Mouse (Mus musculus) hindbrain, embryonic 10.5 days (tissue): ENCODE data around the gene Phf21b. TPM values are rescaled to one million over a fixed set of nuclear protein-coding genes. Genes with fewer than 3 reads are reported as not detected.
"Not testable (repeated sequence)": the region's sequence is repeated elsewhere in the genome, so short reads cannot be mapped to it uniquely, and the experiment has no call there.

Experiments
- DNase-seq: peaks from one replicate; pipeline ENCODE4 v3.0.0-alpha.2; 2017; ENCODE audit warnings: low spot score
- H3K27ac ChIP-seq: fragments of 300-500 bp; sonication (generic); 2 replicates; pipeline ENCODE4 v1.5.1; 2016; ENCODE audit warnings: mild to moderate bottlenecking, moderate library complexity
- H3K27me3 ChIP-seq: fragments of 300-500 bp; sonication (generic); 2 replicates; pipeline ENCODE4 v1.6.1; 2016; ENCODE audit warnings: mild to moderate bottlenecking; ENCODE audit not compliant: poor library complexity, insufficient read depth, severe bottlenecking
- H3K36me3 ChIP-seq: fragments of 300-500 bp; sonication (generic); 2 replicates; pipeline ENCODE4 v1.6.1; 2016; ENCODE audit warnings: mild to moderate bottlenecking, moderate library complexity
- H3K4me1 ChIP-seq: fragments of 300-500 bp; sonication (generic); replicated peaks from 2 replicates; pipeline ENCODE4 v1.6.1; 2016; ENCODE audit warnings: mild to moderate bottlenecking
- H3K4me3 ChIP-seq: fragments of 300-500 bp; sonication (generic); 2 replicates; pipeline ENCODE4 v1.5.1; 2016; ENCODE audit warnings: mild to moderate bottlenecking, moderate library complexity
- H3K9me3 ChIP-seq: fragments of 300-500 bp; sonication (generic); 2 replicates; pipeline ENCODE4 v1.6.1; 2016; ENCODE audit warnings: mild to moderate bottlenecking, moderate library complexity
- WGBS: fragments of 180-500 bp; shearing (Covaris S2); methylation state at CpG from one replicate; pipeline ENCODE4 v1.1.7; 2016; 5-methylcytosine and 5-hydroxymethylcytosine counted together
- polyA plus RNA-seq: library from polyadenylated mRNA; unstranded; fragments of >200 nt; fragmentation: Nextera tagmentation; extraction: Ambion mirVana; gene quantifications from 2 replicates; pipeline ENCODE4 v1.2.1, GENCODE M21; 2016

Phf21b gene
- polyA plus RNA-seq: 10.7 and 30.8 TPM in 2 replicates

DNA sequence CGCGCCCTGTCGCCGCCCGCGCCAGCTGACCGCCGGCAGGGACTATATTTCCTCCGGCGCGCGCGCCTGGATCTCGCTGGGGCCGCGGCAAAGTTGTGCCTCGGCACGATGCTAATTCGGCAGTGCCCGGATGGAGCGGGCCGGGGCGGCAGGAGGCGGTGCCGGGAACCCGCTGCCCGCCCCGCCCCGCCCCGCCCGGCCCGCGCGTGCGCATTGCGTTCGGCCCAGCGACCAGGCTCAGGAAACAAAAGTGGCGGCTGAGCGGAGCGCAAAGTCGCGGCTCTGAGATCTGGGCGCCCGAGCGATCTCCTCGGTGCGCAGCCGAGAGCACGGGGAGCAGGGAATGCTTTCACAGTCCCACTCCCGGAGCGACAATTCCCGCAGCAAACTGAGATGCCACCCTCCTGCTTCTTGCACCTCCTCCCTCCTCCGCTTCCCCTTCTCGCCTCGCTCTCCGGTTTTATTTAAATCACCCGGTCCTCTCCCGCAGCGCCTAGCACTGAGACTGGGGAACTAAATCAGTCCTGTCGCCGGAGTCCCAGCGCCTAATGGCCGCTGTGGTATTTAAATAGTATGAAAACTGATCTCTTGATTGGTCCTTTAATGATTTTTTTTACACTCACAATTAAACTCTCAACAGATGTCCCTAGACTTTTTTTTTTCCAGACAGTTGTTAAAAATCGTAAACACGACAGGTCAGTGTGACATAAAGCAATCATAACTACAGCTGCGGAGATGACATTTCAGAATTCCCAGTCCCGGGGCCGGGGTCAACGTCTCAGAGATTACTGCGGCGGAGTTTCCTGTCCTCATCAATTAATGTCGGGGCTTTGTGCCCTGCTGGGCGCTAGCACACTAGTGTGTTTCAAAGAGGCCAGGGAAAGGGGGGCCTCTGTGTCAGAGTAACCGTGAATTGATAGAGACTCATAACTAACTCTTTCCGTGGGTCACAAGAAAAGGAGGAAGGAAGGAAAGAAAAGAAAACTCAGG lies at the start of gene Phf21b:
TSS of gene Phf21b (minus strand) at position 44 of the 990 bp plus-strand sequence.
- WGBS: under 1% methylated on average over 76 of the region's 76 CpGs
- Histone ChIP-seq H3K27me3 (peaks cover 7% of the 10 kb centered on the region), H3K4me1 (peaks cover 54% of the 10 kb centered on the region)

DNA sequence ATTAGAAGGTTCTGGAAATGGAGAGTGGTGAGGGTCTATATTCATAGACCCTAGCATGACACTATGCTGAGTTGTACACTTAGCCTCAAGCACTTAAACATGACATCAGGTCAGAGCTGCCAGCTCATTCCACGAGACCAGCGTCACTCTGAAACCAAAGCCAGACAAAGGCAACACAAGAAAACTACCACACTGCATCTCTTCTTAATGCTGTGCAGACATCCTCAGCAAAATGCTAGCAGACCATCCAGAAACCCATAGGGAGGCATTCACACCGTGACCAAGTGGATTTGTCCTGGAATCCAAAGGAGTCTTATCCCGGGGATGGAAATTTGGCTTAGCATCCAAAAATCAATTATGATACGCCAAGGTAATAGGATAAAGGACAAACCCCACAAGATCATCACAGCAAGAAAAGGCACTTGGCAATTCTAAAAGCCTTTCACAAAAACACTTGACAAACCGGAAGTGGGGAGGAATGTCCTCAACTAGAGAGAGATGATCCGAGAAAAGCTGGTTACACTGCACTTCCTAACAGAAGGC lies 48.1 kb upstream of the Phf21b start:
- H3K27me3 ChIP-seq: no peaks in the 10 kb centered on the region
- WGBS: 68% methylated on average over 7 of the region's 7 CpGs

More for the DNA sequence above, at the start of gene Phf21b:
- Histone ChIP-seq H3K27ac (peak within 1 kb of the TSS; percentile 99), H3K4me3 (peak within 1 kb of the TSS; percentile 95), H3K36me3 (peaks cover 4% of the 10 kb centered on the region), H3K9me3 (no peaks in the 10 kb centered on the region)
- peak; percentile 93 for DNase-seq

DNA sequence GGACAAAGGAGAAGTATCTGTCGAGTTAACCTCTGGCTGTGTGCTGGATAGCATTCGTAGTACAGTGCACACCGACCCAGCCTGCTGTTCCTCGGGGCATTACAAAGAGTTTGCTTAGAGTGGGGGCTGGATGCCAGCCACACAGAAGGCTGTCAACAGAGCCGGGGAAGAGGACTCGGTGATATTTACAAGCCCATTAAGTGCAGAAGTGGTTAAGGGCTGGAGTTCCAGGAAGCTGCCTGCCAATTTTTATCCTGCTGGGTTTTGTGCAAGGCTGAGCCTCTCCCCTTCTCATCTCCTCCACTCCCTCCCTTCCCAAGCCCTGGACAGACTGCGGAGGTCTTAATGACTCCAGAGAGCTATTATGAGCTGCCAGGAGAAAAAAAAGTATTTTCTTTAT lies 42.2 kb upstream of the Phf21b start:
- Histone ChIP-seq H3K36me3 (no peaks in the 10 kb centered on the region), H3K9me3 (peaks cover 6% of the 10 kb centered on the region; the same call in 1 of the 2 replicates), H3K27me3 (no peaks in the 10 kb centered on the region), H3K4me3 (no peak overlapping the region), H3K4me1 (0 out of 2 replicates have a peak, but pooled peaks cover 3% of the 10 kb centered on the region), H3K27ac (no peak overlapping the region)
- no peak for DNase-seq
- WGBS: 68% methylated on average over 7 of the region's 7 CpGs

More for the DNA sequence above, 48.1 kb upstream of the Phf21b start:
- no peak for DNase-seq
- Histone ChIP-seq H3K4me3 (no peak overlapping the region), H3K36me3 (no peaks in the 10 kb centered on the region), H3K27ac (no peak overlapping the region), H3K9me3 (no peaks in the 10 kb centered on the region), H3K4me1 (no peaks in the 10 kb centered on the region)

DNA sequence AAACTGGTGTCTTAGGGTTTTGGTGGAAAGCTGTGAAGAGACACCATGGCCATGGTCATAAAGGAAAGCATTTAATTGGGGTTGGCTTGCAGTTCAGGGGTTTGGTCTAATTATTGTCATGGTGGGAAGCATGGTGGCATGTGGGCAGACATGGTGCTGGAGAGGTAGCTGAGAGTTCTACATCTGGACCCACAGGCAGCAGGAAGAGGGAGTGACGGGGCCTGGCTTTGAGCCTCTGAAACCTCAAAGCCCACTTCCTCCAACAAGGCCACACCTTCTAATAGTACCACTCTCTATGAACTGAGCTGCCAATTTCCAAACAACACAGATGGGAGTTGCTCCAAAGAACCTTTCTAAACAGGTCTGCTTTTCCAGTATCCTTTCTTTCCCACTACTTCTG lies 40.8 kb upstream of the Phf21b start:
- 86% methylated on average over 1 of the region's 1 CpGs for WGBS
- DNase-seq: no peak
- Histone ChIP-seq H3K9me3 (peaks cover 6% of the 10 kb centered on the region; the same call in 1 of the 2 replicates), H3K4me3 (no peak overlapping the region), H3K27me3 (no peaks in the 10 kb centered on the region), H3K27ac (no peak overlapping the region), H3K4me1 (peaks cover 3% of the 10 kb centered on the region; the same call in 1 of the 2 replicates), H3K36me3 (no peaks in the 10 kb centered on the region)

DNA sequence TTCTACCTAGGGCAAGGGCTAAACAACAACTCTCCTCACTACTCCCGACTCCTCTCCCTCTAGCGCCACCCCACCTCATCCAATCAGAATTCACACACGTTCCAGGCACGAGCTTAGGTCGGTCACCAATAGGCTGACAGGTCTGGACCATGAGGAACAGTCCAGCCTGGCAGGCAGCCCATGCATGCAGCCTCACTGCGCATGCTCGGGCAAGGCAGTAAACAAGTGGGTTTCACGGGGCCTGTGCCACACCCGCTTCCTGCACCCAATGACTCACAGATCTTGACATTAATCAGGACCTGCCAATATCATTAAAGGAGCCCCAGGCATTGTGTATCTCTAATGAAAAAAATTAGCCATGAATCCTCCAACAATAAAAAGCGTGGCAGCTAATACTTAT lies 40.4 kb upstream of the Phf21b start:
- not testable (repeated sequence) for H3K36me3 ChIP-seq, H3K4me1 ChIP-seq, H3K27me3 ChIP-seq, DNase-seq, H3K27ac ChIP-seq, H3K4me3 ChIP-seq, H3K9me3 ChIP-seq
- 79% methylated on average over 10 of the region's 10 CpGs for WGBS

DNA sequence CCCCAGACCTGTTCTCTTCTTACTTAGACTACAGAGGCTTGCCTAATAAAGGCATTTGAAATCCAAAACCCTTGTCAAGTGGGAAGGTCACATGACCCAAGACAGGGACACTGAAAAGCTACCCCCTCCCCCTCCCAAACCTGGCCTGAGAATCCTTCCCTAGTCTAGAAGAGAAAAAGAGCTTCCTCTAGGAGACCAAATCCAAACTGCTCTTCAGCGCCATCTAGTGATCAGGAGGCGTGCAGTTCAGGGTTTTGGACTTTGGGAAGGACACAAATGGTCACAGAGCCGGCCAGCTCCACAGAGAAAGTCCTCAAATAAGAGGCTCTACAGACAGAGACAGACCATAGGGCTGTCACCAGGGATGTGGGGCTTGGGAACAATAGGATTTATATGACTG lies 35.8 kb upstream of the Phf21b start:
- Histone ChIP-seq H3K9me3 (peaks cover 6% of the 10 kb centered on the region; the same call in 1 of the 2 replicates), H3K4me3 (no peak overlapping the region), H3K36me3 (no peaks in the 10 kb centered on the region), H3K4me1 (peaks cover 15% of the 10 kb centered on the region), H3K27ac (peak overlapping the region; percentile 45; the same call in 1 of the 2 replicates), H3K27me3 (no peaks in the 10 kb centered on the region)
- peak; percentile 75 for DNase-seq
- 5% methylated on average over 3 of the region's 3 CpGs for WGBS

DNA sequence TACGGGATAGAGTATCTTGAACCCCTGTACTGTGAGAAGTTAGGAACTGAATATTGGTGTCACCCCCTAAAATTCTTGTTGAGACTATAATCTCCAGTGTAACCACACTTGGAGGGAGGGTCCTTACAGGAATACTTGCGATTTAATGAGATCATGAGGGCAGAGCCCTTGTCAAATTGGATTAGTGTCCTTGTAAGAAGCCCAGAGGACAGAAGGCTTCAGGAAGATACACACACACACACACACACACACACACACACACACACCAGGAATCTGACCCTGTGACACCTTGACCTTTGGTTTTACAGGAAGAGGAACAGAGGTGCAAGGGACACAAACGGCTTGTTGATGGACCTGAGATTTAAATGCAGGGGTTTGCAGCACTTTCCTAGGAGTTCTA lies 35.4 kb upstream of the Phf21b start:
- DNase-seq: no peak
- Histone ChIP-seq H3K27ac (peak overlapping the region; percentile 45; the same call in 1 of the 2 replicates), H3K27me3 (no peaks in the 10 kb centered on the region), H3K4me3 (no peak overlapping the region), H3K4me1 (peaks cover 15% of the 10 kb centered on the region), H3K9me3 (peaks cover 6% of the 10 kb centered on the region; the same call in 1 of the 2 replicates), H3K36me3 (no peaks in the 10 kb centered on the region)
- WGBS: 63% methylated on average over 3 of the region's 3 CpGs

DNA sequence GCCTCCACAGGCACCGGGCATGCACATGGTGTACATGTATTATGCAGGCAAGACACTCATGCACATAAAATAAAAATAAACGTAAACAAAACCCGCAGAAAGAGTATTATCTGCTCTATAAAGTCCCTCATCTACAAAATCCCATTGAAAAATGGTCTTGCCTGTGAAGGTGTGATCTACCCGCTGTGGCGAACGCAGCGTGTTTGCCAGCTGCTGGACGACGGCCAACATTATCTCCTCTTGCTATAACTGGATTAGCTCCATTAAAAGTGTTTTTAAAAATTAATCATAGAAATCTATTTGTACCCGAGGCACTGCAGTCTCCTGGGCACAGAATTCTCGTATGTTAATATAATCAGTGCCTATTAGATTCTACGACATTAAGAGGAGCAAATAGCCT lies 32.2 kb upstream of the Phf21b start:
- no peaks in the 10 kb centered on the region for H3K9me3 ChIP-seq
- WGBS: 86% methylated on average over 12 of the region's 12 CpGs
- DNase-seq: no peak

DNA sequence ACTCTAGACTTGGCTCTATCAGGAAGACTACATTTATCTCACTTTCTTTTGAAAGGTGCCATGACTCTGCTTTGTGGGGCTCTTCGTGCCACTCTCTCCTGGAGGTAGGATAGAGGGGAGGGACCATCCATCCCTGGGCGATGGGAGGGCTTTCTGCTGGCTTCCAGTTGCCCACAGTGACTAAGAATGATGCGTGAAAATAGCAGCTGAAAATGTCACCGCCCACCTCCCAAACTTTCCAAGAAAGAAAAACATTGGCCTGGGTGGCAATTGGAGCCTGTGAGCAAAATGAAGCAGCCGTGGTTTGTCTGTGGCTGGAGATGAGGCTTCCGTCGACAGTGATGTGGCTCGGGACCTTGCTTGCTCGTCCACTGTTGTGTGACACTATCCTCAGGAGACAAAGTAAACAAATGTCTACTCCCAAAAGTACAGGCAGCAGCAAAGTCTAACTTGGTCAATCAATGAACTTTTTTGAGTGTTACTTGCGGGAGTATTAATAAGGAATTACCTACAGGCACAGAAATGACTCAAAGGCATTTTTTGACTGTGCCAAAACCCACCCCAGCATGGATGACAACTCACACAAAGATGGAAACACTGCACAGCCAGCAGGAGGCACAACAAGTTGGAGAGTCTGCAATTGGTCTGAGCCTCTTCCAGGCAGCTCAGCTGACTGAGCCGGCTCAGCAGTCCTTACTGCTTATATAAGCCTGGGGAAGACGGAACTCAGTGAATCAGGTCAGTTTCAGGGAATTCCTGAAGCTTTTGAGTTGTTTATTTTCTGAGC lies 21.4 kb upstream of the Phf21b start:
- H3K27me3 ChIP-seq: no peaks in the 10 kb centered on the region
- H3K27ac ChIP-seq: no peak overlapping the region
- no peaks in the 10 kb centered on the region for H3K36me3 ChIP-seq
- 85% methylated on average over 12 of the region's 12 CpGs for WGBS
- no peaks in the 10 kb centered on the region for H3K9me3 ChIP-seq
- DNase-seq: no peak
- no peaks in the 10 kb centered on the region for H3K4me1 ChIP-seq
- H3K4me3 ChIP-seq: no peak overlapping the region

More for the DNA sequence above, 32.2 kb upstream of the Phf21b start:
- no peaks in the 10 kb centered on the region for H3K27me3 ChIP-seq
- no peaks in the 10 kb centered on the region for H3K36me3 ChIP-seq
- no peak overlapping the region for H3K27ac ChIP-seq
- H3K4me1 ChIP-seq: peaks cover 15% of the 10 kb centered on the region
- no peak overlapping the region for H3K4me3 ChIP-seq

DNA sequence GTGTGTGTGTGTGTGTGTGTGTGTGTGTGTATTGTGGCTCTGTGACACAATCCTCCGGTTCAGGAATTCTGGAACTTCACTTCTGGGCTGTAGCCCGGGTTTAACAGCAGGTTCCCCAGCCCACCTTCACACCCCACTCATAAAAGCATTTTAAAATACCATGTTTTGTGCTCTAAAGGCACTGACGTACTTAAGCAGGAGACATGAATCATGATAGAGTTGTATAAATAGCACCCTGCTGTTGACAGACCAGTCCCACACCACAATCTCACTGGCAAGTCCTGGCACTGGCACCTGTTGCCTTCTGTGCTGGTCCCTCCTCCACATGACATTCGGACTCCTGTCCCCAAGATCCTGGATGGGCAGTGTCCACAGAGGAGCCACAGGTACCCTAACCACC lies 18.0 kb upstream of the Phf21b start:
- H3K27ac ChIP-seq: no peak overlapping the region
- H3K36me3 ChIP-seq: no peaks in the 10 kb centered on the region
- H3K27me3 ChIP-seq: no peaks in the 10 kb centered on the region
- no peaks in the 10 kb centered on the region for H3K9me3 ChIP-seq
- no peak for DNase-seq
- H3K4me3 ChIP-seq: no peak overlapping the region
- H3K4me1 ChIP-seq: no peaks in the 10 kb centered on the region
- 84% methylated on average over 4 of the region's 4 CpGs for WGBS

DNA sequence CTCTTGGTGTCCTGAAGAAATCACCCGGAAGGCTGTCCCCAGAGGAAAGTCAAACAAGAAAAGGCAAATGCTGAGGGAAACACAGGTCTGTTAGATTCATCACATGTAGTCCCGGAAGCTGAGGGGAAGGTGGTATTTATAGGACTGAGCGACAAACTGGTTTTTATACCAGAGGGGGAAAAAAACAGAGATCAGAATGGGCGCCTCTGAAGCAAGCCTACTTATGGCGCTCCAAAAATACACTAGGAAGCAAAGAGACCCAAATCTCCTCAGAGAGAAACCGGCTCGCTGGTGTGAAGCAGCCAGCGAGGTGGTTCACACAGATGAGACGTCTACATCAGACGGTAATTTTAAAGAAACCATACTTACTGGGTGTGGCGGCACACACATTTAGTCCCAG lies 17.2 kb upstream of the Phf21b start:
- 91% methylated on average over 11 of the region's 11 CpGs for WGBS
- no peak overlapping the region for H3K4me3 ChIP-seq
- no peaks in the 10 kb centered on the region for H3K9me3 ChIP-seq
- H3K27me3 ChIP-seq: no peaks in the 10 kb centered on the region
- H3K27ac ChIP-seq: no peak overlapping the region
- DNase-seq: no peak
- no peaks in the 10 kb centered on the region for H3K4me1 ChIP-seq
- H3K36me3 ChIP-seq: no peaks in the 10 kb centered on the region

DNA sequence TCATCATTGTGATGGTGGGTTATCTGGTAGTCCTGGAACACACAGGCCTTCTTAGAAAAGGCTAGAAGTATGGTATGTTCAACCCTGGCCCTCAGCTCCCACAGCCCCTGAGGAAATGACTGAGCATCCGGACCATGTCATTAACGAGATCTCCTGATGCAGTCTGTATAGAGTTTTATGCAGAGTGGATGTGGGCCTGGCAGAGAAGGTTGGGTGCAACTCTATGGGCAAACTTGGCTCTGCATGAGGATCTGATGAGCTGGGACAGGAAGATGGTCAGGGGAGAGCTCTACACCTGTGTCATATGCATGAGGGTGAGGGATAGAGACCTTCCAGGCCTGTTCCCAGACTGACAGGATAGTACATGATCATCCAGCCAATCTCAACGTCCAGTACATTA lies 16.0 kb upstream of the Phf21b start:
- DNase-seq: no peak
- H3K27me3 ChIP-seq: no peaks in the 10 kb centered on the region
- H3K27ac ChIP-seq: no peak overlapping the region
- no peaks in the 10 kb centered on the region for H3K4me1 ChIP-seq
- no peak overlapping the region for H3K4me3 ChIP-seq
- 82% methylated on average over 3 of the region's 3 CpGs for WGBS
- H3K36me3 ChIP-seq: no peaks in the 10 kb centered on the region
- no peaks in the 10 kb centered on the region for H3K9me3 ChIP-seq
